Mouse (Mus musculus) stomach, postnatal 0 days (tissue): Measurements from ENCODE around the gene Iqce.

Experiments used
- CTCF ChIP-seq: IDR thresholded peaks from 2 replicates; pipeline ENCODE4 v1.5.1; 2016; ENCODE audit warnings: antibody characterized with exemption, low read depth, mild to moderate bottlenecking, moderate library complexity
- EP300 ChIP-seq: optimal IDR thresholded peaks from 2 replicates; pipeline ENCODE3; 2016; ENCODE audit warnings: antibody characterized with exemption

GRCm38 (mm10) chr5:140675640-140676039 lies 26.5 kb downstream of the Iqce start:
- no peak for TF ChIP-seq CTCF
- no peak for TF ChIP-seq EP300
